Mouse (Mus musculus): ENCODE measurements around the gene Klk1b3. TPM values are rescaled to one million over a fixed set of nuclear protein-coding genes. Genes with fewer than 3 reads are reported as not detected.
"Not testable (repeated sequence)": the region's sequence is repeated elsewhere in the genome, so short reads cannot be mapped to it uniquely, and the experiment has no call there.

Gene Klk1b3
- total RNA-seq, 2 experiments from 2014 or later: not detected

DNA sequence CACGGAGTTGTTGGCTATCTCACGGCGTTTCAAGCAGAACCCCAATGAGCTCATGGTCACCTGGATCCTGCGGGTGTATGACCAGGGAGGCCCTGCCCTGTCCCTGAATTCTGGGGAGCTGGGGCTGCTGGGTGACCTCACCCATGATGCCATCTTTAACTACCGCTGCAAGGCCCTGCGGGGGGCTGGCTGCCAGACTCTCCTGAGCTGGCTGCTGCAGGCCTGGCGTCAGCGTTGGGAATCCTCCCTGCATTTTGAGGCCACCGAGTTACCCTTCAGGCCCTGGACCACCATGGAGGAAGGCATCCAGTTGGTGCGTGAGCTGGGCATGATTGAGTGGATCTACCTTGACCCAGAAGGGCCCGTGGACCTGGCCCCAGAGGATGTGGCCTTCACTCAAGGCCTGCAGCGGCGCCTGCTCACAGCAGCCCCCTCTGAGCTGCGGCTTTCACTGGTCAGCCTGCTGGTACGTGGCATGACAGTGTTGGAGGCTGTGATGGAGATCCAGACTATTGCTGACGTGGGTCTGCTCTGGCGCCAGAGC lies 52.8 kb downstream of the Klk1b3 start:
- intact Hi-C loops (cut with DNase I); DNase-seq: not testable (repeated sequence)

Other genes with a start within 250 kb of the Klk1b3 start
- not detected for gene Klk1b8, start 247.5 kb upstream of the Klk1b3 start, total RNA-seq (2021)
- gene Klk1b1, start 231.4 kb upstream of the Klk1b3 start, total RNA-seq (2021): not detected
- gene Klk1b9, start 222.1 kb upstream of the Klk1b3 start, total RNA-seq (2021): not detected
- gene Klk1b11, start 202.3 kb upstream of the Klk1b3 start, total RNA-seq (2021): not detected
- under 1 TPM; 0.38 to 0.72 TPM for gene Klk1b26, start 186.0 kb upstream of the Klk1b3 start, total RNA-seq (2021)
- not detected for gene Klk1b27, start 145.9 kb upstream of the Klk1b3 start, total RNA-seq (2021)
- not detected for gene Klk1b21, start 95.9 kb upstream of the Klk1b3 start, total RNA-seq (2021)
- not detected for gene Klk1b22, start 85.5 kb upstream of the Klk1b3 start, total RNA-seq (2021)
- not detected for gene Klk1b16, start 61.4 kb upstream of the Klk1b3 start, total RNA-seq (2021)
- not detected for gene Klk1b24, start 10.0 kb upstream of the Klk1b3 start, total RNA-seq (2021)
- not detected for gene Klk1b4, start 9.2 kb downstream of the Klk1b3 start, total RNA-seq (2021)
- gene Klk1b5, start 17.8 kb downstream of the Klk1b3 start, total RNA-seq (2021): not detected
- under 1 TPM in 1 of 2 experiments, not detected in 1; 0.33 TPM for gene Klk1, start 27.2 kb downstream of the Klk1b3 start, total RNA-seq (2021)
- gene Gm36864, start 38.0 kb downstream of the Klk1b3 start, total RNA-seq (2021): not detected
- under 1 TPM; 0.58 to 0.70 TPM for gene 1700028J19Rik, start 48.5 kb downstream of the Klk1b3 start, total RNA-seq (2021)
- gene 2410002F23Rik, start 48.5 kb downstream of the Klk1b3 start, total RNA-seq (2021): 10 to 100 TPM; 11.2 to 19.7 TPM
- gene Acp4, start 59.2 kb downstream of the Klk1b3 start, total RNA-seq (2021): not detected
- not detected for gene Gm15517, start 63.3 kb downstream of the Klk1b3 start, total RNA-seq (2021)
- gene Clec11a, start 108.7 kb downstream of the Klk1b3 start, total RNA-seq (2021): under 1 TPM; 0.75 to 0.84 TPM
- 1 to 10 TPM in 1 of 2 experiments, under 1 TPM in 1; 1.00 to 1.5 TPM for gene Shank1, start 112.1 kb downstream of the Klk1b3 start, total RNA-seq (2021)
- 1 to 10 TPM; 1.7 to 3.4 TPM for gene Syt3, start 185.9 kb downstream of the Klk1b3 start, total RNA-seq (2021)
- under 1 TPM in 1 of 2 experiments, not detected in 1; 0.68 TPM for gene 1700008O03Rik, start 187.6 kb downstream of the Klk1b3 start, total RNA-seq (2021)
- 10 to 100 TPM; 20.5 to 21.6 TPM for gene Lrrc4b, start 230.8 kb downstream of the Klk1b3 start, total RNA-seq (2021)

All from heart, postnatal 36 days (tissue).